Mouse (Mus musculus): ENCODE measurements at regions not wholly inside any gene's neighbourhood (a gene's known extent, or its start where the extent isn't known, plus 50 kb on each side); places are given as distances from the start of the nearest gene placed in this dataset.

DNA sequence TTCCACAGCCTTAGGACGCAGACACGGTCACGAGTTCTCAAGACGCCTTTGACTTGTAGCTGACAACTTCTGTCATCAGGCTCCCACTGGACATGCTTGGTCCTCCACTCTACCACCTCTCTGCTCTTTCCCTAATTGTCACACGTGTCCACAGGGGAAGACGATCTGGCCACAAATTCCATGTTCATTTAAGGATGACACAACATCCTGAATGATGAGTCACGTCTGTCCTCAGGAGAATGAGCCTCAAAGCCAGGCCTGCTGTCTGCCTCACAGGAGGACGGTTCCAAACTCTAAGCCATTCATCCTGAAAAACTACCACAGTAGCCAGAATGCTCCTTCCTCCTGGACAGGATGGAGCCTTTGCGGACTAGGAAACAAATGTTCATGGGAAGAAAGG lies 517.3 kb upstream of the Tmem132c start:
- DNase-seq (ENCODE audit: low read depth, low spot score), result no peak

DNA sequence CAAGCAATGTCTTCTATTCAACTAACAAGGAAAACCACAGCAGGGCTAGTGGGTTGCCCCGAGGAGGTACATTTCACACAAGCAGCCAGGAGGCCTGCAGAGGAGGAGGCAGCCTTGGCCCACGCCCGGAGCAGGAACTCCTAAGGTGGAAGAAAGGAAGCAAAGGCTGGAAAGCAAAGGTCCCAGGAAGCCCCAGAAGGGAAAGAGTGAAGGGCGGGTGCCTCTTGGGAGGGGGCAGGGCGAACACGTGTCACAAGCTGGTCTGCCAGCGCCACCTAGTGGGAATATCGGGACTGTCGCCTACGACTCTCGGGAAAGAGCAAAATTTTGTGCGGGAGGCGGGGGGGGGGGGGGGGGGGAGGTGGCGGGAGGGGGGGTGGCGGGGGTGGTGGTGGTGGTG lies 508.1 kb upstream of the Tmem132c start:
- DNase-seq (ENCODE audit: low read depth, low spot score), result peak; percentile 69

DNA sequence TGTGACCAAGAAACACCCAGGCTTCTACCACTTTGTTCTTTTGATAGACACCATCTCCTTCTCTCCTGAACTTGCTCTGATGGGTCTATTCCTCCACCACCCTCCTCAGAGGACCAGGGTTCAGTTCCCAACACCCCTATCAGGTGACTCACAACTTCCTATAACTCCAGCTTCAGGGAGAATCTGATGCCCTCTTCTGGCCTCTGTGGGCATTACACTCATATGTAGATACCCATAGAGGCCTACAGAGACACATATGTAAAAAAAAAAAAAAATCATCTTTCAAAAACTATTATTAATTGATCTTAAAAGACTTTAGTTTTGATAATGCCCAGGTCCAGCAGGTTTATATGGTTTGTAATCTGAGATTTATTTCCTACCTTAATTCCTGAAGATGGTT lies 505.9 kb upstream of the Tmem132c start:
- no peak for DNase-seq (ENCODE audit: low read depth, low spot score)

DNA sequence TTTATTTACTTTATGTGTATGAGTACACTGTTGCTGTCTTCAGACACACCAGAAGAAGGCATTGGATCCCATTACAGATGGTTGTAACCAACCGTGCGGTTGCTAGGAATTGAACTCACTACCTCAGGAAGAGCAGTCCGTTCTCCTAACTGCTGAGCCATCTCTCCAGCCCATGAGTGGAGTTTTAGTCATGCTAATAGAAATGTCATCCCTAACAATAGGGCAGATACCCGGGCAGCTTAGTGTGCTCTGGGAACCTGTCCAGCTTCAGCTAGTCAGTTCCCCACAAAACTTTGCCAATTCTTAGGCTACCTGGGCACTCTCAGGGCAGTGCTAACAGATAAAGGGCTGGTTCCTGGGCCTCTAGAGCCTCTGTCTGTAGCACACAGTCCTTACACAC lies 503.9 kb upstream of the Tmem132c start:
- DNase-seq (ENCODE audit: low read depth, low spot score), result no peak

DNA sequence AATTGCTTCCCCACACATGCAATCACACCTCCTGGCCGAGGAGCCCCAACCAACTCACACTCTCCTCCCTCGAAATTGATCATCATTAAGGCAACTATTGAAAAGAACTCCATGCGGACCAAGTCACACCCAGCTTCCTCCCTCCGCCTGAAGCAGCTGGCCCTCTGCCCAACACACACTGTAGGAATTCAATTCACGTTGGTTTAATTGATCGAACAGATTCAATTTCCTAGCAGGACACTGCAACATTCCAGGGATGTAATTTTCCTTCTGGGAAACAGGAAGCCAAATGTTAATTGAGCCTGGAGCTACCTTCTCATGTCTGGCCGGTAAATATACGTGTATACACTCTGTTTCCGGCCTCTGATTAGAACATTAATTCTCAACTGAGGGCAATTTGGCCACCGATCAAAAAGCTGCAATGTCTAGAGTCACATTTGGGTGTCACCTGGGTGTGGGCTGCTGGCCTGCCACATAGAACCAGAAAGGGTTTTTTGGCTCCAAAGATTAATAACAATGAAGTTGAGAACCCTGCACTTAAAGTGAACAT lies 500.7 kb upstream of the Tmem132c start:
- DNase-seq (ENCODE audit: low read depth, low spot score), result no peak

DNA sequence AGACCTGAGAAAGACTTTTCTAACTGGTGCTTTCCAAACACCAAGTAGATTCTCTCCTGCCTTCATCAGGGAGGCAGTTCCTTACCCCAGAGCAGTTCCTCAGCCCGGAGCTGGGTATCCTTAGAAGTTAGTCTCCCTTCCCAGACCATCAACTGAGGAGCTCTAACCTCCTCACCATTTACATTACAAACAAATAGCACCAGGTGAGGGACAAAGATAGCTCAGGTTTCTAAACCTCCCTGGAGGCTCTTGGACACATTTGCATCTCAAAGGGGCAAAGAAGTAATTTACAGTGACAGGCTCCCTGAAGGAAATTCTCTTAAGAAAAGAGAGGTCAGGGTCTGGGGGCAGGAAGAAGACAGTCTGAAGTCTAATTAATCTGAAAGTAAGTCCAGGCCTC lies 486.5 kb upstream of the Tmem132c start:
- no peak for DNase-seq (ENCODE audit: low read depth, low spot score)

DNA sequence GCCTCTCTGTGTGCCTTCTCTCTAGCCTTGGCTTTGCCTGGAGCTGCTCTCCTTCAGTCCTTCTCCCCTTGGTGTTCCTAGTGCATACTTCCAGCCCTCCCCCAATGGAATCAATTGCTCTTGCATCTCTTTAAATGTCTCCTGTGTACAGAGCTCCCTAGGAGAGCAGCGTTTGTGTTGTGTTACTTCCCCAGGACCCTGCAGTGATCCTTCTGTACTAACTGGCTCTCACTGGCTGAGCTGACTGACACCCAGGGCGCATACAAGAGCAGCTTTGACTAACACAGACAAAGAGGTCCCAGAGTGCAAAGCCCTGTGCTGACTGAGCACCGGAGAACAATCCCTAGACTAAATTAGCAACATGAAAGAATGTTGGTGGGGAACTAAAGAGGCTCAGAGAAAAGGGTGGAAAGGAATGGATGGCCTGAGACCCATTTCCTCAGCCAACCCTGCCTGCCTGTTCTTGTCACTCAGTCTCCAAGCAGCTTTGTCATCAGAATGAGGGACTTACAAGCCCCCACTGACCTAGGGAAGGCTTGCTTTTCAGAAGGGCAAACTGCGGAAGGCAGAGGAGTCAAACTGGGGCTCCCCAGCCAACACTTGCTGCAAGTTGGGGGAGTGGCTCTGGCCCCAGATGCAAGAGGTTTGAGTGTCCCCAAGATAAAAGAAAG lies 476.4 kb upstream of the Tmem132c start:
- no peak for DNase-seq (ENCODE audit: low read depth, low spot score)

DNA sequence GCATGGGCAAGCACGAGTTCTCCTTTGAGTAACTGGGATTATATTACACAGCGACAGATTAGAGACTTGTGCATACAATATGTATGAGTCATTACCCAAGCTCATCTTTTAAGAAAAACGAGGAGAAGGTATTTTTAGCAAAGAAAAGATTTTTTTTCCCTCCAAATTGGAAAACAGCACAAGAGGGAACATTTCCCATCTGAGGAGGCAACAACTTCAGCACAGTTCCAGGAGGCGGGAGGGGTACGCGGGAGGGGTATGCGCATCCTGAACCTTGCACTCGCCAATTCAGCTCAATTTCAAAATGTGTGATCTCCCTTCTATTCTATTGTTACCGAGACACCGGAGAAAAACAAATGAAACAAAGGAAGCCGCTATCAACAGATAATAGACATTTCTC lies 472.6 kb upstream of the Tmem132c start:
- DNase-seq (ENCODE audit: low read depth, low spot score), result no peak

DNA sequence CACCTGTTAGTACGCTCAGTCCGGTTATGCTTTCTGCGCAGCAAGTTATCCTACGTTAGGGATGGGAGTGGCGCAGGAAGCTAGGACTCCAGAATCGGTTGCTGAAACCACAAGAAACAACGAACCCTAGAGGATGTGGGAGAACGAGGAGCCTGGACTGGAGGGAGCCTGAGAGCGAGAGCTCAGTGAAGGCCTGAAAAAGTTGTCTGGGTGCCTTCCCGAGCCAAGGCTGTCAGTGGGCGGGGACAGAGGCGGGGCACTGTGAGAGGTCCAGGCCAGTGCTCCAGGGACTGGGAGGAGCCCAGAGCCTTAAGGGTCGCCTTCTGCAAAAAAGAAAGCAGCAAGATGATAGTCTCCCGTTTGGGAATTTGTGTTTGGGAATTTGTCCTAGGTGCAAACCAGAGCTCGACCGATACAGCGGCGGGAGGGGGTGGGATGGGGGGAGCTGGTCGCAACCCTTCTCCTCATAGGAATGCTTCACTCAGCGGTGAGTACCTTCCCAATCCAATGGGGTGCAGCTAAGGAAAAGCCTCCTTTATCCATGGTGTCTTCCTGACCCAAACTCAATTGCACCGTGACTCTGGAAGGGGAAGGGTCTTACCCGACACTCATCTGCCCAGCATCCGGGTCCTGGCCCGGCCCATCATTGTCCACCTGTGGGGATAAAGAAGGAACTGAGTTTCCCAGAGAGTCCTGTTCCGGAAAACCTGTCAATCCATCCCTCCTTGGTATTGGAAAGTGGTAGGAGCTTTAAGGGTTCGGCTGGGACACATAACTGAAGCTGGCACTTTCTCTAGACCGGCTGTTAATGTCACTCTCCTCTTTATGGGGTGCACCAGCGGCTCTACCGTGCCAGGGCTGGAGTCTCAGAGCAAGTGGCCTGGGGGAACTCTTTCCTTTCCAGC lies 453.6 kb upstream of the Tmem132c start:
- no peak for DNase-seq (ENCODE audit: low read depth, low spot score)

DNA sequence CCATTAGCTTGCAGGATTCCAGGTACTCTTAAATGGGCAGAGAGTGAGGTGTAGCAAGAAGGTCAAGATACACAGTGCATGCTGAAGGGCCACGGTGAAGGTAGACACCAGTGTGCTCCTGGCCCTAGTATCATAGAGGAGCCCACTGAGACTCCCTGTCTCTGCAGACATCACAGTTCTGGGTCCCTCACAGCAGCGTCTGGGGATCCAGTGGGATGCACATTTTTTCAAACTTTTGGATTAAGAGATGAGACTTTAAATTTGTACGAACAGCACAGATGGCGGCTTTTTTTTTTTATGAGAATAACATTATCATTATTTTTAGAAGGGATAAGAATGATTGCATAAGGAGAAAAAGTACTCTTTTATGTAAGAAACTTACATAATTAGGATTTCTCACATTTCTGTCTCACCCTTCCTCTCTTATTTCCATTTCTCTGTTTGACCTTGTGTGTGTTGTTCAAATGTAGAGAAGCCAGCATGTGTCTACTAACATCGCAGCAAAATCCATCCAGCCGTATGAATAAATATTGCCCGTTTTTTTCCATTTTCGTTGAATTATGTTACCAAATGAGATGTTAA lies 441.8 kb upstream of the Tmem132c start:
- DNase-seq (ENCODE audit: low read depth, low spot score), result no peak

DNA sequence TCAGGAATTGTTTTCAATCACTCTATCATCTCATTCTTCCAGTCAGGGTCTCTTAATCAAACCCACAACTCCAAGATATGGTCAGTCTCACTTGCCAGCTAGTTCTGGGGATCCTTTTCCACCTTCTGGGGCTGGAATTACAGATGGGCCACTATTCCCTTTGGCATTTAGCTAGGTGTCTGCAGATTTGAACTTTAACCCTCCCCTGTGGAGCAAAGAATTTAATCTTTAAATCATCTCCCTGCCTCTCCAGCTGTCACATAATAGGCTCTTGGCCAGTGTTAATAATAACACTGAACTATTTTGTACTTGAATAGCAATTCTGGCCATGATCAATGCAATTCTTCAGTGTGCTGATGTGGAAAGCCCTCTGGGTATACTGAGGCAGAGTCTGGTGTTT lies 435.0 kb upstream of the Tmem132c start:
- DNase-seq (ENCODE audit: low read depth, low spot score), result no peak

DNA sequence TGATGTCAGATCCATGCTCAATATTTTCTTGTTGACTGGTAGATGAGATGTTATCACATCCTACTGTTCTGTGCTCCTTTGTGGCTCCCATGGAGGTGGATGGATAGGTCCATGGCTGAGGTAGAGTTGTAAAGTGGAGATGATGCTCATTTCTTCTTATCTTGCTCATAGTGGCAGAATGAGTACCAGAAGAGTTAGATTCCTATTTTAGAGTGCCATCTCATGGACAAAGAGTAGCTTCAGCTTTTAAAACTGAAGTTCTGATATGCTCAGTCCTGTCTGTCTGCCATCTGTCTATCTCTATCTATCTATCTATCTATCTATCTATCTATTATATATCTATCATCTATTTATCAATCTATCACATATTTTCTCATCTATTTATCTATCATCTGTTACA lies 425.5 kb upstream of the Tmem132c start:
- no peak for DNase-seq (ENCODE audit: low read depth, low spot score)

DNA sequence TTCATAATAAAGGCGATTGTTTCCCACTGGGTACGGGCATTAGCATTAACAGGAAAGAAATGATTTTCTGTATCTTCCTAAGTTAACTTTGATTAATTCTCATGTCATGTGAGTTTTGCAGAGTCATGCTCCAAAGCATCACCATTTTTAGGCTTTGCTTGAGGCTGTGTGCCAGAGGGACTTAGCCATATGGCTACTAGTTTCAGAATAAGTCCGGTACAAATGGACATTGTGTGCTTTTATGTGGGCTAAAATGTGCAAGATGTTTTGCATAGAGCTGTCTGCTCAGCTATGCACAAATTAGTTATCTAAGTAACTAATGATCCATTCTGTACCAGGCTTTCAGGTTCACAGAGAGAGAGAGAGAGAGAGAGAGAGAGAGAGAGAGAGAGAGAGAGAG lies 406.2 kb upstream of the Tmem132c start:
- DNase-seq (ENCODE audit: low read depth, low spot score), result no peak

DNA sequence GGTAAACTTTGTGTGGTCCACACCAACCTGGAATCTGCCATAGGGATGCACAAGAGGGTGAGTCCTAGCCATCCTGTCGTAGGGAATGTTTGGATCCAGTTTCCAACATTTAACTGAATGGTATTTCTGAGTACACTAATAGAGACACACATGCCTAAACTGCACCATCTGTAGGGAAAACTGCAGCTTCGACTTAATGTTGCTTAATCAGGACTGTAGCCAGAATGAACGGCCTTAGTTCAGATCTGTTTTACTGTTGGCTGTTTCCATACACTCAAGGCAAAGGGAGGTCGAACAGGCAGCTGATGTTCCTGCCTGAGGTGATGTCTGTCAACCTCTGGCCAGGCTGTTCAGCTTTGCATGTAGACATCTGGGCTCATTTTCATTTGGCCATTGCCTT lies 399.0 kb upstream of the Tmem132c start:
- no peak for DNase-seq (ENCODE audit: low read depth, low spot score)

DNA sequence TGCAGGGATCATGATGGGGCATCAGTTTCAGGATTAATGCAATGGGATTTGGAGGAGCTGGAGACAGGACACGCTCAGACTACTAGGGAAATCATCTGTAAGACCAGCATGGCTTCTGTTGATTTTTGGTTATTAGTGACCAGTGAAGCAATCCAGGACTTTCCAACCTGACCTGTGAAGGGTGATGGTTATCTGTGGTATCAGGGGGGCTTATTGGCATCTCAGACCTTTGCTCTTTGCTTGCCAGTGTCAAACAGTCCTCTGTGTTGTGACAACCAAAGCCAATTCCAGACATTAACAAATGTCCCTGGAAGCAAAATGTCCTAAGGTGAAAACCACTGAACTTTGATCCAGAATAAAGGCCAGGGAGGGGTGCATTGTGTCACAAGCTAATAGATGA lies 379.5 kb upstream of the Tmem132c start:
- no peak for DNase-seq (ENCODE audit: low read depth, low spot score)

DNA sequence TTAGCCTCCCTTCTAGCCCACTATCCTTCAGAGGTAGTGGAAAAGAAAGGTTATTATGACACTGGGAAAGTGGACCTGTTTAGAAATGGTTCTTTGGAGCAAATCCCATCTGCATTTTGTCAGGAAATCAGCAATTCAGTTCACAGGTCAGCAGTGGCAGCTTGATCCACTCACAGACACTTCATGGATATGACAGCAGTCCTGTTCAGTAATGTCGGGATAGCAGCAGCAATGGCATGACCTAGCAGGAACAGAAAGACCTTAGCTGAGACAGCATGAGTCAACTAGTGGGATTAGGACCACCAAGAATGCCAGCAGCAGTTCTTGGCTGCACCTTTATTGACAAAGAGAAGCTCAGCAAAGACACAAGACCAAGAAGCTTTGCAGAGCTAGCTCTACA lies 365.8 kb upstream of the Tmem132c start:
- DNase-seq (ENCODE audit: low read depth, low spot score), result no peak

DNA sequence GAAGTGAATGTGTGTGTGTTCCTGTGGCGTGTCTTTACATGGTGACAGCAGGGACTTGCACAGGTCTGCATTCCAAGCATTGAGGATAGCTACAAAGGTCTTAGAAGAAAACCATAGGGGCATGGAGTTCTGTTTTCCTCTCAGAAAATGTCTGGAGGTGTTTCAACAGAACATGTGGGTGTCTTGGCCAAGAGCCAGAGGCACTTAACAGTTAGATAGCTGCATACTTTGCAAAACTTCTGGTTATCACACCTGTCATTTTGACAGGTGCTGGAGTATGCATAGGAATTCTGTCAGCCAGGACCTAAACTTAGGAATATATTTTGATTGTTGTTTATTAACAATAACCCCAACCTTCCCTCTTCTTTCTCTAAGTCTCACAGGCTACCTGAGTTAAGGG lies 350.9 kb upstream of the Tmem132c start:
- no peak for DNase-seq (ENCODE audit: low read depth, low spot score)

DNA sequence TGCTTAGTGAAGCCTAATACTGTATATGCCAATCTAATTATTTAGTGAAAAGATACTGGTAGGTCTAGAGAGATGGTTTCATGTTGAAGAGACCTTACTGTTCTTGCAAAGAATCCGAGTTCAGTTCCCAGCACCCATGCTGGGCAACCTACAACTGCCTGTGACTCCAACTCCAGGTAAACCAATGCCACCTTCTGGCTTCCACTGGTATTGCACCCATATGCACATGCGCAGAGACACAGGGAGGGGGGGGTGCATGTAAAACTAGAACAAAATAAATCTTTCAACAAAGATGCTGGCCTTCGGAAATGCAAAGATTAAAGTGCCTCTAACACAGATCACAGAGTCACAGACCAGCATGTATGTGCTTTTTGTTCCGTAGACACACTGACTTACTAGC lies 348.5 kb upstream of the Tmem132c start:
- no peak for DNase-seq (ENCODE audit: low read depth, low spot score)

DNA sequence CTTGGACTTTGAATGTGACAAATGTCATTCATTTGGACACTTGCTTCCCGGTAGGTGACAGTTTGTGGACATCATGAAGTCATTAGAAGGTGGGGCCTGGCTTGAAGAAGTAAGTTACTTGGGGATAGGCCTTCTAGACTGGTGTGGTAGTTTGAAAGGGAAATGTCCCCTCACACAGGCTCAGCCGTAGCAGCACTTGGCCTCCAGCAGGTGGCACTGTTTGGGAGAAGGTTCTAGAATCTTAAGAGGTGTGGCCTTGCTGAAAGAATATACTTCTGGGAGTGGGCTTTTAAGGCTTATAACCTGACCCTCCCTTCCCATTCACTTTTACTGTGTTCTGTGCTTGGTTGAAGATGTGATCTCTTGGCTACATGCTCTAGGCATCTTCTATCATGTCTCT lies 331.5 kb upstream of the Tmem132c start:
- no peak for DNase-seq (ENCODE audit: low read depth, low spot score)

DNA sequence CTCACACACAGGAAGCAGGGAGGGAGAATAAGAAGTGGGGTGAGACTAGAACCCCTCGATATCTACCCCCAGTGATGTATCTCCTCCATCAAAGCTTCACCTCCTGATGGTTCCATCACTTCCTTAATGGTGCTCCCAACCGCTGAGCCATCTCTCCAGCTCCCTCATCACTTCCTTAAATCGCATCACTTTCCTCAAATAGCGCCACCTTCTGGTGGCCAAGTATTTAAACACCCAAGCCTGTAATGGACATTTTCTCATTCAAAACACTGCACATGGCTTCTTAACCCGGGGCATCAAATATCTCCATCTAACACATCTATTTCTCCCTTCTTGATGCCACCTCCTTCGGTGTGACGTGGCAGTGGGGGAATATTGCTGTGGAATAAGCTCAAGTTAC lies 324.3 kb upstream of the Tmem132c start:
- DNase-seq (ENCODE audit: low read depth, low spot score), result no peak

DNA sequence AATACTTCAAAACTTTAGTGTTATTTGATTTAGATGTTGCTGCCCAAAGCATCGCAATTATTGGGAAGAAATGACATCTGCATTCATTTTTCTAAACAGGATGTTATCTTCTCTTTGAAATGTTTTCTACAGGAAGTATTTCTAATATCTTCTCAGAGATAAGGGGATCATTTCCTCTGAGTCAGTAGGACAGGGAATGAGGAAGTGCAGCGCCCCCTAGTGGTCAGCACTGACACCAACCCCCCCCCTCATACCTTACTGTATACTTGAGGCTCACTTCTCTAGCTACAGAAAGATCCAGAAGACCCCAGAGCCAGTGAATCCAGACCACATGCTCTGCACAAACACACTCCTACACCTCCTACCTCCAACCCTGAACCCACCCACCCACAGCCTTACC lies 308.1 kb upstream of the Tmem132c start:
- no peak for DNase-seq (ENCODE audit: low read depth, low spot score)

DNA sequence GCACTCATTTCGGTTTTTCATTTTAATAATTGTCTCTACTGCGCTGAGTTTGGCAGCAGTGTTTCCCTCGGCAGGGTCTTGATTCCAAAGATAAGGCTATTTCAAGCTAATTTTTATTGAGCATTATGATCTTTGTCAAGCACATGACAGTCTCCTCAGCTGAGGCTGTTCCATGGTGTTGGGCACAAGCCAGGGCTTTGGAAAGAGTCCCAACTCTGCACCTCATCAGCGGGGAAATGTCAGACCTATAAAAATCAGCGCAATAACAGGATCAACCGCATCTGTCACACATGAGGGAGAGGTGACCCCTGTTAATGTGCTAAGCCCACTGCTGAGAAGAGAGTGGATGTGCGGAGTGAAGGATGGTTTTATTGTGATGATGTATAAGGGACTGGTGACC lies 296.7 kb upstream of the Tmem132c start:
- no peak for DNase-seq (ENCODE audit: low read depth, low spot score)

DNA sequence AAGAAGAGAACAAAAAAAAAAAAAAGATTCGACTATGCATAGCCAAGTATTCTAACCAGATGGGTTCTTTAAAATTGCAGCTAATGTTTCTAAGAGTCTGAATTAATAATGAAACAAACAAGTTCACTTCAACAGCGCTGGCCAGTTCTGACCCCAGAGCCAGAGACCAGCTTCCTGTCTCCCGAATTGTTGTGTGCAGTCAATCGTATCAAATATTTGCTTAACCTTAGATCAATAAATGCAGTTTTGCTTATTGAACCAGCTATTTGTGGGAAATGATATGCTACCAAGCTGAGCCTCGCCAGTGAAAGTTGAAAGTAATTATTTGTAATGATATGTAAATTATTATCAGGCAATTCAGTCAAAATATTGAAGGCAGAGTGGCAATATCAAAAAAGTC lies 287.4 kb upstream of the Tmem132c start:
- no peak for DNase-seq (ENCODE audit: low read depth, low spot score)
